21 mouse cellular contexts compared by ENCODE assay signal in genomic region chr4:57428317-57428716, GRCm38 (mm10). TPM values are rescaled to one million over a fixed set of nuclear protein-coding genes. Genes with fewer than 3 reads are reported as not detected.
DNase-seq lines count a peak whose midpoint lies in the region; ATAC-seq and TF ChIP-seq lines count a peak whose summit lies in the region.
"Had no signal": no experiment of that assay in that cellular context is flagged by ENCODE, and none has a peak within 500 bp of the region (broad histone marks: within the 10 kb centered on the region; RNA-seq: fewer than 3 reads in every experiment).

No protein-coding gene starts in this region.

- no peaks in the 10 kb centered on the region for H3K4me1 ChIP-seq in cortical plate, adult 2 months (ENCODE audit: control insufficient read depth, insufficient read depth, low read length)

- no peak overlapping the region for H3K4me3 ChIP-seq in cortical plate, adult 2 months (ENCODE audit: insufficient read depth, low read length)
- H3K4me3 ChIP-seq: embryonic facial prominence, embryonic 13.5 days; forebrain, embryonic 12.5 days; gastrocnemius, adult 2 months; hindbrain, embryonic 12.5 days had no signal

- peak; percentile 80 for ATAC-seq in frontal cortex, adult (ENCODE audit: low TSS enrichment)
- ATAC-seq: forebrain, embryonic 16.5 days; hindbrain, embryonic 16.5 days; inflammation-experienced regulatory T-cells, adult 6 months had no signal

- no peak for TF ChIP-seq POLR2A in cortical plate, adult 2 months (IDR thresholded peaks at IDR 0.05; ENCODE audit: extremely low read depth, insufficient read depth, low read length)

- no peak for TF ChIP-seq CTCF in cortical plate, adult 2 months (IDR thresholded peaks at IDR 0.05; ENCODE audit: extremely low read depth, insufficient read depth, low read length)

- intact Hi-C loops in gastrocnemius, postnatal 36 days (cut with DNase I) = no loop called here

- peak overlapping the region; percentile 83 for H3K27ac ChIP-seq in cortical plate, adult 2 months (ENCODE audit: insufficient read depth, low read length)
- H3K27ac ChIP-seq: embryonic facial prominence, embryonic 13.5 days; forebrain, embryonic 12.5 days; gastrocnemius, adult 2 months; hindbrain, embryonic 12.5 days had no signal

- DNase-seq in frontal cortex, postnatal 36 days (ENCODE audit: low spot score in 2 of 2) = no peak
- peak; percentile 89 for DNase-seq in layer of hippocampus, adult 9-11 months
- no peak for DNase-seq in layer of hippocampus, adult 9-10 months (ENCODE audit: low spot score)
- peak; percentile 92 for DNase-seq in brain, adult 2 months (ENCODE audit: low read depth, low spot score)
- DNase-seq in gastrocnemius, postnatal 36 days = no peak
- DNase-seq: adrenal gland, adult 2 months; adrenal gland, postnatal 25 days; cerebellum, postnatal 25 days; gastrocnemius, adult 2 months; gastrocnemius, postnatal 25 days; heart, adult 11 months; heart, postnatal 10 days; heart, postnatal 4 days had no signal

RNA-seq across cellular contexts. Expression of gene Palm2, which starts 5.7 kb away (rescaled TPM):
- 14.1 and 14.8 TPM in 2 replicates for polyA plus RNA-seq in cortical plate, adult 2 months (2012; rRNA removed)
- 1 to 10 TPM in 1 of 2 experiments, under 1 TPM in 1; 0.26 to 1.6 TPM for total RNA-seq in gastrocnemius, postnatal 36 days (2021)
- polyA plus RNA-seq: inflammation-experienced regulatory T-cells, adult 6 months had no signal

Comparison
In these comparisons a context has a peak if more than half of its experiments do, and no peak if none do; other contexts are left out.
1. DNase-seq: peak in layer of hippocampus, adult 9-11 months (single experiment) and brain, adult 2 months (single experiment); none in frontal cortex, postnatal 36 days (0 of 2), layer of hippocampus, adult 9-10 months (single experiment) and gastrocnemius, postnatal 36 days (0 of 2).